In genomic region chr9:100046213-100046807, GRCm38 (mm10) we compare ENCODE assay signal across 20 mouse cellular contexts.
DNase-seq lines count a peak whose midpoint lies in the region; ATAC-seq lines count a peak whose summit lies in the region.
"Had no signal": no experiment of that assay in that cellular context is flagged by ENCODE, and none has a peak within 500 bp of the region (broad histone marks: within the 10 kb centered on the region; RNA-seq: fewer than 3 reads in every experiment).

No protein-coding gene starts in this region.

- H3K27me3 ChIP-seq in forebrain, embryonic 11.5 days (ENCODE audit: control insufficient read depth, insufficient read depth, low read length), result no peaks in the 10 kb centered on the region; the same call in 1 of the 2 replicates
- peaks cover 51% of the 10 kb centered on the region for H3K27me3 ChIP-seq in midbrain, embryonic 13.5 days
- H3K27me3 ChIP-seq: embryonic facial prominence, embryonic 12.5 days; limb, embryonic 12.5 days had no signal

- DNase-seq in embryo, embryonic 11 days, result peak; percentile 34
- peak; percentile 67 for DNase-seq in forebrain, embryonic 11.5 days (ENCODE audit: low spot score)
- peak; percentile 52 for DNase-seq in retina, embryonic 14.5 days (ENCODE audit: low spot score)
- no peak for DNase-seq in left cerebral cortex, adult 8-10 months (ENCODE audit: low spot score in 2 of 2)
- no peak for DNase-seq in adrenal gland, adult 8-10 months
- DNase-seq in heart, adult 11 months, result no peak
- DNase-seq: adrenal gland, postnatal 25 days; cerebellum, adult 9-11 months; gastrocnemius, postnatal 14 days; heart, postnatal 10 days; layer of hippocampus, postnatal 36 days; lung, postnatal 14 days; right cerebral cortex, postnatal 14 days; thymus, adult 18-20 months had no signal

- no peak overlapping the region for H3K27ac ChIP-seq in forebrain, embryonic 11.5 days (ENCODE audit: low read depth, low read length)
- no peak overlapping the region for H3K27ac ChIP-seq in midbrain, embryonic 13.5 days
- H3K27ac ChIP-seq: embryonic facial prominence, embryonic 12.5 days; limb, embryonic 12.5 days; liver, embryonic 14.5 days had no signal

- WGBS in forebrain, embryonic 11.5 days, result 9% methylated on average over 13 of the region's 13 CpGs
- WGBS in midbrain, embryonic 13.5 days, result 13% methylated on average over 13 of the region's 13 CpGs

- H3K4me1 ChIP-seq in forebrain, embryonic 11.5 days (replicated peaks; ENCODE audit: control insufficient read depth, insufficient read depth, low read length), result no peaks in the 10 kb centered on the region
- peaks cover 22% of the 10 kb centered on the region for H3K4me1 ChIP-seq in midbrain, embryonic 13.5 days (replicated peaks)
- H3K4me1 ChIP-seq: embryonic facial prominence, embryonic 12.5 days; limb, embryonic 12.5 days had no signal

- peak overlapping the region; percentile 21; the same call in 1 of the 2 replicates for H3K4me2 ChIP-seq in forebrain, embryonic 11.5 days (ENCODE audit: low read depth, low read length, severe bottlenecking)
- H3K4me2 ChIP-seq in midbrain, embryonic 13.5 days (replicated peaks), result peak overlapping the region; percentile 38
- H3K4me2 ChIP-seq: embryonic facial prominence, embryonic 12.5 days; limb, embryonic 12.5 days had no signal

- no peak overlapping the region for H3K4me3 ChIP-seq in forebrain, embryonic 11.5 days (ENCODE audit: low read depth, low read length)
- no peak overlapping the region for H3K4me3 ChIP-seq in midbrain, embryonic 13.5 days (replicated peaks)
- H3K4me3 ChIP-seq: embryonic facial prominence, embryonic 12.5 days; limb, embryonic 12.5 days had no signal

- no peaks in the 10 kb centered on the region for H3K36me3 ChIP-seq in forebrain, embryonic 11.5 days (ENCODE audit: control insufficient read depth, insufficient read depth, low read length)
- no peaks in the 10 kb centered on the region for H3K36me3 ChIP-seq in midbrain, embryonic 13.5 days
- H3K36me3 ChIP-seq: embryonic facial prominence, embryonic 12.5 days; limb, embryonic 12.5 days had no signal

- peak; percentile 58 for ATAC-seq in forebrain, embryonic 11.5 days (replicated peaks; ENCODE audit: low FRiP score)
- ATAC-seq in midbrain, embryonic 13.5 days, result peak; percentile 77
- ATAC-seq: CD4-positive, CD25-positive, alpha-beta regulatory T cell, adult 4 months; inflammation-experienced regulatory T-cells, adult 6 months had no signal

- no peak overlapping the region for H3K9ac ChIP-seq in forebrain, embryonic 11.5 days (ENCODE audit: low read length)
- no peak overlapping the region for H3K9ac ChIP-seq in midbrain, embryonic 13.5 days (replicated peaks)
- H3K9ac ChIP-seq: embryonic facial prominence, embryonic 12.5 days; limb, embryonic 12.5 days; liver, embryonic 14.5 days had no signal

- H3K9me3 ChIP-seq in forebrain, embryonic 11.5 days (ENCODE audit: control insufficient read depth, low read length), result no peaks in the 10 kb centered on the region; the same call in 1 of the 2 replicates
- peaks cover 3% of the 10 kb centered on the region; the same call in 1 of the 2 replicates for H3K9me3 ChIP-seq in midbrain, embryonic 13.5 days
- H3K9me3 ChIP-seq: embryonic facial prominence, embryonic 12.5 days; limb, embryonic 12.5 days had no signal

Comparison
In these comparisons a context has a peak if more than half of its experiments do, and no peak if none do; other contexts are left out.
1. DNase-seq: peak in embryo, embryonic 11 days (single experiment), forebrain, embryonic 11.5 days (single experiment) and retina, embryonic 14.5 days (single experiment); none in left cerebral cortex, adult 8-10 months (0 of 2), adrenal gland, adult 8-10 months (single experiment) and heart, adult 11 months (single experiment).